Mouse (Mus musculus) heart, postnatal 10 days (tissue): ENCODE measurements at regions not wholly inside any gene's neighbourhood (a gene's known extent, or its start where the extent isn't known, plus 50 kb on each side); places are given as distances from the start of the nearest gene placed in this dataset.
"Not testable (repeated sequence)": the region's sequence is repeated elsewhere in the genome, so short reads cannot be mapped to it uniquely, and the experiment has no call there.

Experiments
- DNase-seq, 2 experiments: peaks; one replicate each; pipeline ENCODE4 v3.0.0; 2021
- intact Hi-C: fragments of 180-260 bp; cut with DNase I; formaldehyde crosslinking; loops from one replicate; pipeline ENCODE4 v1.15.1; 2025

DNA sequence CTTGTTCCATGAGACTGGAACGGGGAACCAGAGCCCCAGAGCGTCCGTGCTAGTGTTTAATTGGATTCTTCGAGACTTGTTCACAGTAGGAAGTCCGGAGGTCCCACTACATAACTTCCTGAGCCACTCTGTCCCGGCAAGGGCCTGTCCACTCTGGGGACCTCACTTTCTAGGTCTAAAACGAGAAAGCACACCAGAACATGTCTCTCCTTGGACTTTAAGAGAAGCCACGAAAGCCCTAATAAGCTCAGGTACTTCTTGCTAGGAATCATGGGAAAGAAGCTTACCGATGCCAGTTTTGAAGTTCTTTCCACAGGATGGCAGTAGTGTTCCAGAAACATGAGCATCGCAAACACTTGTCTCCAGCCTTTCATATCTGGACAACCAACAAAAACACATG is 122.0 kb upstream of the Olfr1324 start:
- intact Hi-C loops, result loop anchor here (2.0 to 5.0 kb wide), 2 partner anchors 63 to 822 kb away; no protein-coding TSS in a partner anchor
- DNase-seq, result peak in 1 of 2 experiments; percentile 81

DNA sequence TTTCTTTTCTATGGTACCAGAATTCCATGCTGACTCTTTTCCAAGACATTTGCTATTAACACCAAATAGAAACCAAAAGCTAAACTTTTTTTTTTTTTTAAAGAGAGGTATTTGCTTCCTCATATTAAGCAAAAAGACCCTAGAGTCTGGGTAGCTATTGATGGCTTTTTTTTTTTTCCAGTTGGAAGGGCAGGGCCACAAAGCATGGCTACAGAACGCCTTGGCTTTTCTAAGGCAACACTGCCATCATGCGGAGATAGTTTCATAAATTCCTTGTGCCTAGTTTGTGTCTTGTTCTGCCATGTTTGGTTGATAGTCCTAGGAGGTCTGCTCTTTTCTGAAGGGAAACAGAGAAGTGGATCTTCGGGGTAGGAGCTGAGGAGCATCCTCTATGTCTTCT is 121.4 kb upstream of the Olfr1324 start:
- intact Hi-C loops, result loop anchor here (2.0 to 5.0 kb wide), 4 partner anchors 63 to 1202 kb away; no protein-coding TSS in a partner anchor
- peak; percentile 10 to 91 for DNase-seq

DNA sequence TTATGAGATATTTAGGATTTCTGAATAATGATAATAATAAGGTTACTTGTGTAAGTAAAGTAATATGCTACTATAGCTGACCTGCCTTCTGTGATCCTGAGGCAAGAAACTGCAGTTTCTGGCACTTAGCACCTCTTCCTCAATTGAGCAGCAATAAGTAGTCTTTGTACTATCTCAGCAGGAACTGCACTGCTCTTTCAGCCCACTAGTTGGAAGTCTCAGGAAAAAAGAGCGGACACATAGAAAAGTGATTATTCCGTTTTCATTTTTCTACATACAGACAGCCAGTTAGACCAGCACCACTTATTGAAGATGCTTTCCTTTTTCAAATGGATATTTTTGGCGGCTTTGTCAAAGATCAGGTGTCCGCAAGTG is 109.5 kb upstream of the Olfr1324 start:
- intact Hi-C loops, result not testable (repeated sequence)

DNA sequence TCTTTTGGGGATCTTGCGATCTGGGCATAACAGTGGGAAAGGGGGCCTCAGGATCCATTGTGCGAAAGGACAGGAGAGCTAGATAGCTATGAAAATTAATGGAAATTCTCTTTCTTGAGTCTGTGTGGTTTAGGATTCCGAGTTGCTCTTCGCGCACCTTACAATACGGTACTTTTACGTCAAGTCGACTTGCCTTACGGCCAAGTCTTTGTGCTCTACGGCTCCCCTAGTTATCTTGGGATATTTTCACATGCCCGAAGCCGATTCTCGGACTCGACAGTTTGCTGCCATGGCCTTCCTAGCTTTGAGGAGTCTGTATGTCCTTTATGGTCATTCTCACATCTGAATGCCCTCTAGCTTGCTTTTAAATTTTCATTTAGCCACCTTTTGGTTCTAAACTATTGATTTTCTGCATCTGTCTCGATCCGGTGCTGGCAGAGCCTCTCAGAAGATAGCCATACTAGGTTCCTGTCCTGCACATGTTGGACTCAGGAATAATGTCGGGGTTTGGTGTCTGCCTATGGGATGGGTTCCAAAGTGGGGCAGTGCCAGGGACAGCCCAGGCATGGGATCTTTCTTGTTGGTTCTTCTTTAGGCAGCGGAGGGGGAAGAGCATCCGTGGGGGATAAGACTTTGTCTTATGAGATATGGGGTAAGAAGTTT is 109.0 kb upstream of the Olfr1324 start:
- peak; percentile 32 to 79 for DNase-seq
- intact Hi-C loops, result no loop called here

More for the DNA sequence above, 109.5 kb upstream of the Olfr1324 start:
- not testable (repeated sequence) for DNase-seq

DNA sequence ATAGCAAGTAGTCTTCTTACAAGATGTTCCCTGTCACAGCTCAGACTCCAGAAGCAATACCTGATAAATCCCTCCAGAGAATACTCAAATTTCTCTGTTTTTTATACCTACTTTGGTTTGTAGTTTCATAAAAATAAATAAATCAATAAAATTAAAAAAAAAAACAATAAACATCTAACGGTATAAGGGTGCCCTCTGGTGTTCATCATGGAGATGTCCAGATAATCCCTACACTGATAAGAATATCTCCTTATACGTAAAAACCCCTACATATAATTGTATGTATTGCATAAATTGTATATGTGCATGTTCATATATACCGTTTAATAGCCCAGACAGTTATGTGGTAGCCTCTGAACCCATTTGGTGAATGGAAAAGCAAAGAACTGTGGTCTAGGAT is 75.7 kb upstream of the Olfr1324 start:
- intact Hi-C loops, result loop anchor here (5.0 kb wide), 2 partner anchors 1127 to 1157 kb away; no protein-coding TSS in a partner anchor
- no peak for DNase-seq

DNA sequence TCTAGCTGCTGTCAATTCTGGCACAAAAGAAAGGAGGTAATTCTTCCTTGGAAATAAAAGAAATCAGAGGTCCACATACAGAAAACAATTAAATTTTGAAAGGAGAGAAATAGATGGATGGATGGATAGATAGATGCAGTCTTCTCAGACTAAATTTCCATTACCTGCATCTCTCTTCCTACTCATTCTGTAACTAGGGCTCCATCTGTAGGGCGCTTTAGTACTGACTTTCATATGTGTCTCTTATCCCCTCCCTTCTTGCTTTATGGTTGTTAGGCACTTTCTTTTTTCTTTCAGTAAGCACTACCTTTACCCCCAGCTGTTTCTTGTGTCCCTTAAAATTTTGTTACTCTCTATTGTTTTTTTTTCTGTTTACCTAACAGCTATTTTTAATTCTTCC is 72.9 kb upstream of the Olfr1324 start:
- DNase-seq, result no peak
- intact Hi-C loops, result loop anchor here (5.0 kb wide), 2 partner anchors 1124 to 1154 kb away; no protein-coding TSS in a partner anchor

DNA sequence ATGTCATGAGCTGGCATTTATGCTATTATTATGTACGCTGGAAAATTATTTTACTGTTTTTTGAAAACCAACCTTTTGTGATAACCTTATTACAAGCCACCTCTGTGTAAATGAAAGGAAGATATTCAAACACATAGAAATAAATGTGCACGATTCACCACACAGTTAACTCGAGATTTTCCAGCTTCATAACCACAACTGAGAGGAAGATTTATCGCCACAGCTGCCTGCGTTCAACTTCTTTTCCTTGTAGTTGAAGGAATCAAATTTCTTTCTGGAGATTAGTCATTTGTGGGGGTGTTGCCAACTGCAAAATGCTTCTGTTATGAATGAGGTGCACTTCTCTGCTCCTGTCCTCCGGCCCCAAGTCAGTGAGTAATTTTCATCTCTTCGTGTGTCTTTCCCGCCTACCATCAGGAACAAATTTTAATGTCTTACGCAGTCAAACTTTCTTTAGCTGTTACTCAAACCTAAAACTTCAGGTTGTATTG is 62.2 kb upstream of the Olfr1324 start:
- intact Hi-C loops, result not testable (repeated sequence)
- DNase-seq, result peak in 1 of 2 experiments; percentile 0
